Mouse (Mus musculus) limb, embryonic 14.5 days (tissue): ENCODE results near the gene Erbb4. TPM values are rescaled to one million over a fixed set of nuclear protein-coding genes. Genes with fewer than 3 reads are reported as not detected.

Source experiments
- ATAC-seq: fragments of 200-750 bp; cut with Nextera tagmentation; 2 replicates; pipeline ENCODE4 v1.8.0; 2017; ENCODE audit warnings: low read depth, moderate number of reproducible peaks, moderate TSS enrichment; ENCODE audit not compliant: low FRiP score
- DNase-seq: peaks from one replicate; pipeline ENCODE4 v3.0.0-alpha.2; 2015; ENCODE audit warnings: low spot score
- H3K27ac ChIP-seq: fragments of 300-500 bp; sonication (generic); replicated peaks from 2 replicates; pipeline ENCODE4 v1.5.1; 2014; ENCODE audit warnings: low read depth, mild to moderate bottlenecking, low read length, moderate library complexity, mixed read lengths
- H3K27me3 ChIP-seq: fragments of 300-500 bp; sonication (generic); 2 replicates; pipeline ENCODE4 v1.6.1; 2014; ENCODE audit warnings: low read length, mixed read lengths; ENCODE audit not compliant: control insufficient read depth, insufficient read depth
- H3K36me3 ChIP-seq: fragments of 300-500 bp; sonication (generic); 2 replicates; pipeline ENCODE4 v1.6.1; 2014; ENCODE audit warnings: mild to moderate bottlenecking, low read length, moderate library complexity, mixed read lengths; ENCODE audit not compliant: control insufficient read depth, insufficient read depth
- H3K4me1 ChIP-seq: fragments of 300-500 bp; sonication (generic); 2 replicates; pipeline ENCODE4 v1.6.1; 2014; ENCODE audit warnings: antibody characterized with exemption, low read length, mixed read lengths; ENCODE audit not compliant: control insufficient read depth, insufficient read depth
- H3K4me2 ChIP-seq: fragments of 300-500 bp; sonication (generic); replicated peaks from 2 replicates; pipeline ENCODE4 v1.6.1; 2014; ENCODE audit warnings: low read depth, mild to moderate bottlenecking, low read length, moderate library complexity; ENCODE audit not compliant: severe bottlenecking
- H3K4me3 ChIP-seq: fragments of 300-500 bp; sonication (generic); replicated peaks from 2 replicates; pipeline ENCODE4 v1.5.1; 2014; ENCODE audit warnings: low read length
- H3K9ac ChIP-seq: fragments of 300-500 bp; sonication (generic); 2 replicates; pipeline ENCODE4 v1.6.1; 2014; ENCODE audit warnings: mild to moderate bottlenecking, low read depth, low read length, moderate library complexity; ENCODE audit not compliant: severe bottlenecking
- H3K9me3 ChIP-seq: fragments of 300-500 bp; sonication (generic); 2 replicates; pipeline ENCODE4 v1.6.1; 2016; ENCODE audit warnings: low read length; ENCODE audit not compliant: control insufficient read depth
- POLR2A ChIP-seq: fragments of 200-500 bp; IDR thresholded peaks from 2 replicates; pipeline ENCODE4 v1.8.0; 2012; ENCODE audit warnings: inconsistent platforms, mild to moderate bottlenecking, moderate library complexity, borderline replicate concordance; ENCODE audit not compliant: insufficient read depth, insufficient read length; ENCODE audit errors: extremely low read depth
- WGBS: fragments of 180-500 bp; shearing (Covaris S2); extraction: QIAGEN DNeasy Blood & Tissue Kit; methylation state at CpG from one replicate; pipeline ENCODE4 v1.1.7; 2014; 5-methylcytosine and 5-hydroxymethylcytosine counted together
- polyA plus RNA-seq, 2 experiments: library from polyadenylated mRNA; depleted of rRNA in 1 of 2; stranded (reverse) in 1 of 2; unstranded in 1 of 2; fragments of >200 nt; fragmentation: Nextera tagmentation in 1 of 2; extraction: Ambion mirVana in 1 of 2; gene quantifications; 2 replicates each; pipeline versions ENCODE4 v1.2.1 to v1.2.3; 2012 to 2014

Erbb4 gene
- polyA plus RNA-seq, 2 experiments, result 0.68 to 2.0 TPM

GRCm38 (mm10) chr1:68573851-68574540 is 533.9 kb downstream of the Erbb4 start:
- 72% methylated on average over 4 of the region's 4 CpGs for WGBS
- Histone ChIP-seq H3K36me3 (no peaks in the 10 kb centered on the region), H3K4me2 (no peak overlapping the region), H3K27me3 (no peaks in the 10 kb centered on the region), H3K9ac (no peak overlapping the region), H3K4me1 (no peaks in the 10 kb centered on the region), H3K9me3 (no peaks in the 10 kb centered on the region), H3K4me3 (no peak overlapping the region), H3K27ac (no peak overlapping the region)
- DNase-seq (no peak), ATAC-seq (no peak)
- TF ChIP-seq POLR2A, result no peak

DNA sequence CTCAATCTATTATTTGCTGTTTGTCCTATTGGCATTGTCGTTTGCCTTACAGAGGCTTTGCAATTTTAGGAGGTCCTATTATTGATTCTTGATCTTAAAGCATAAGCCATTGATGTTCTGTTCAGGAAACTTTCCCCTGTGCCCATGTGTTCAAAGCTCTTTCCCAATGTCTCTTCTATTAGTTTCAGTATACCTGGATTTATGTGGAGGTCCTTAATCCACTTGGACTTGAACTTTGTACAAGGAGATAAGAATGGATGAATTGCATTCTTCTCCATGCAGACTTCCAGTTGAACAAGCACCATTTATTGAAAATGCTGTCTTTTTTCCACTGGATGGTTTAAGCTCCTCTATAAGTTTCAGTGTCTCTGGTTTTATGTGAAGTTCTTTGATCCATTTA is 536.9 kb downstream of the Erbb4 start:
- Histone ChIP-seq H3K9ac (no peak overlapping the region), H3K9me3 (no peaks in the 10 kb centered on the region), H3K27ac (no peak overlapping the region), H3K36me3 (no peaks in the 10 kb centered on the region), H3K27me3 (no peaks in the 10 kb centered on the region), H3K4me2 (no peak overlapping the region), H3K4me1 (no peaks in the 10 kb centered on the region), H3K4me3 (no peak overlapping the region)
- DNase-seq (no peak), ATAC-seq (no peak)
- WGBS, result 84% methylated on average over 1 of the region's 1 CpGs
- no peak for TF ChIP-seq POLR2A

DNA sequence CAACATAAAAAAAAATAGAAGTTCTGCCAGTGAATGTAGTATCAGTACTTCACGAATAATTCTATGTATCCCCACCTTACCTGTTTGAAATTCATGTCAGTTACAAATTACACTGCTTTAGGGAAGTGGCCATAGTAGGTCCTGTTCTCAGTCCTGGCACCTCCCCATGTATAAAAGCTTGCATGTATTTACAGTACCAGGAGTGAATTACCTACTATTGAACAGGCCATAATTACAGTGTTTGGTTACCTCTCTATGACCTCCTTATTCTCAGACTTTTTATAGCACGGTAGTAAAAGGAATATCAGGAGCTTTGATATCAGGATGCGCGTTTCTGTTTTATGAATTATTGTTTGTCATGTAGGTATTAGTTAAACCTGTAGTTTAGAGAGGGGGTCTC is 564.9 kb downstream of the Erbb4 start:
- Histone ChIP-seq H3K4me3 (no peak overlapping the region), H3K27me3 (no peaks in the 10 kb centered on the region), H3K4me1 (no peaks in the 10 kb centered on the region), H3K27ac (no peak overlapping the region), H3K4me2 (no peak overlapping the region), H3K36me3 (no peaks in the 10 kb centered on the region), H3K9ac (no peak overlapping the region), H3K9me3 (no peaks in the 10 kb centered on the region)
- 83% methylated on average over 4 of the region's 4 CpGs for WGBS
- ATAC-seq (no peak), DNase-seq (no peak)
- TF ChIP-seq POLR2A, result no peak

- no peaks in the 10 kb centered on the region for H3K9me3 ChIP-seq
- H3K4me3 ChIP-seq, result no peak overlapping the region
- H3K27me3 ChIP-seq, result no peaks in the 10 kb centered on the region
- no peaks in the 10 kb centered on the region for H3K4me1 ChIP-seq
- no peak for TF ChIP-seq POLR2A
- H3K4me2 ChIP-seq, result no peak overlapping the region
- DNase-seq, result no peak
- 57% methylated on average over 2 of the region's 2 CpGs for WGBS
- H3K9ac ChIP-seq, result no peak overlapping the region
- no peaks in the 10 kb centered on the region for H3K36me3 ChIP-seq
- no peak overlapping the region for H3K27ac ChIP-seq
- no peak for ATAC-seq
These were observed 590.0 kb downstream of the Erbb4 start for GRCm38 (mm10) chr1:68517820-68518219.

DNA sequence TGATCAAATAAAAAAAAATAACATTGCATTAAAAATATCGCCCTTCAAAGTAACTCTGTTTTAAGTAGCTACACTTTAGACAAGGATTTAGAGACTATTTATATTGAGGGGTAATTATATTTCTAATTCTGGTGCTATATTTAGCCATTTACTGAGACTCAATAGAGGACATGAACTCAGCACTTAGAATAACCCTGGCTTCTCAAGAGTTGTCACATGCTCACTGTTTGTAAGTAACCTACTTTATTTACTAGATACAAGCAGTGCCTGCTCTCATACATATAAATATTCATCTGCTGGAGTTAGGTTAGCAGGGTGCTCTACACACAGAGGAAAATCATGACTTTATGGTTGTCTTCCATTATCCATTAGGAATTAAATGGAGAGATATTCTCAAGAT is 604.0 kb downstream of the Erbb4 start:
- Histone ChIP-seq H3K9me3 (no peaks in the 10 kb centered on the region), H3K4me1 (no peaks in the 10 kb centered on the region), H3K4me2 (no peak overlapping the region), H3K4me3 (no peak overlapping the region), H3K27me3 (no peaks in the 10 kb centered on the region), H3K9ac (no peak overlapping the region), H3K36me3 (no peaks in the 10 kb centered on the region), H3K27ac (no peak overlapping the region)
- WGBS, result 88% methylated on average over 1 of the region's 1 CpGs
- ATAC-seq, result no peak
- no peak for DNase-seq
- TF ChIP-seq POLR2A, result no peak
